Mouse (Mus musculus) G1E (cell line): ENCODE data around the gene Gpc6. TPM values are rescaled to one million over a fixed set of nuclear protein-coding genes. Genes with fewer than 3 reads are reported as not detected.
"Not testable (repeated sequence)": the region's sequence is repeated elsewhere in the genome, so short reads cannot be mapped to it uniquely, and the experiment has no call there.

Experiments
- ATAC-seq: 2 replicates; pipeline ENCODE4 v1.8.0; 2016; ENCODE audit warnings: mild to moderate bottlenecking; ENCODE audit not compliant: insufficient number of reproducible peaks, poor library complexity, low FRiP score, severe bottlenecking; ENCODE audit errors: extremely low read depth
- DNase-seq: peaks from one replicate; pipeline ENCODE4 v3.0.0; 2012; ENCODE audit warnings: low spot score
- H3K27me3 ChIP-seq: 2 replicates; pipeline ENCODE4 v1.6.1; 2012; ENCODE audit warnings: mild to moderate bottlenecking, low read length, inconsistent platforms; ENCODE audit not compliant: insufficient read depth
- H3K36me3 ChIP-seq: replicated peaks from 2 replicates; pipeline ENCODE3; 2012; ENCODE audit warnings: mild to moderate bottlenecking, inconsistent platforms
- H3K4me1 ChIP-seq: 2 replicates; pipeline ENCODE4 v1.6.1; 2012; ENCODE audit warnings: low read depth, low read length, inconsistent platforms, mixed read lengths; ENCODE audit not compliant: insufficient read depth
- H3K4me3 ChIP-seq: 2 replicates; pipeline ENCODE4 v1.5.1; 2012; ENCODE audit warnings: low read depth, mild to moderate bottlenecking, inconsistent platforms, low read length, moderate library complexity, mixed read lengths
- H3K9me3 ChIP-seq: replicated peaks from 2 replicates; pipeline ENCODE4 v1.6.1; 2012; ENCODE audit warnings: inconsistent platforms
- CTCF ChIP-seq: IDR thresholded peaks from 2 replicates; pipeline ENCODE4 v1.5.1; 2012; ENCODE audit warnings: low read depth, low read length, inconsistent platforms, mixed read lengths
- GATA1 ChIP-seq: IDR thresholded peaks from 2 replicates; pipeline ENCODE4 v1.6.1; 2012; ENCODE audit warnings: borderline replicate concordance, low read length, inconsistent platforms, mixed read lengths
- GATA2 ChIP-seq: IDR thresholded peaks from 2 replicates; pipeline ENCODE4 v1.6.1; 2012; ENCODE audit warnings: low read depth, low read length, inconsistent platforms, borderline replicate concordance
- POLR2AphosphoS5 ChIP-seq: IDR thresholded peaks from 2 replicates; pipeline ENCODE4 v1.6.1; 2012; ENCODE audit warnings: low read depth, low read length, inconsistent platforms; ENCODE audit not compliant: insufficient replicate concordance
- TAL1 ChIP-seq: conservative IDR thresholded peaks from 2 replicates; pipeline ENCODE4 v1.6.1; 2012; ENCODE audit warnings: low read depth, low read length, inconsistent platforms, mixed read lengths
- polyA plus RNA-seq: library from polyadenylated mRNA; stranded (reverse); fragments of >175 nt; gene quantifications from 2 replicates; pipeline ENCODE4 v1.2.3, GENCODE M21; 2012
- total RNA-seq, 2 experiments: library from RNA; stranded (forward) in 1 of 2; stranded (reverse) in 1 of 2; fragments of 200-1000 nt in 1 of 2; fragments of >200 nt in 1 of 2; fragmentation: Nextera tagmentation in 1 of 2; gene quantifications; 2 replicates each; pipeline ENCODE4 v1.2.3; 2014 to 2017

Gpc6 gene
- total and polyA plus RNA-seq, 3 experiments: 0.22 TPM; not detected in 2

GRCm38 (mm10) chr14:117421170-117421569 is 496.1 kb downstream of the Gpc6 start:
- Histone ChIP-seq H3K9me3 (peaks cover 19% of the 10 kb centered on the region), H3K27me3 (no peaks in the 10 kb centered on the region), H3K36me3 (no peaks in the 10 kb centered on the region), H3K4me1 (no peaks in the 10 kb centered on the region), H3K4me3 (no peak overlapping the region)
- ATAC-seq: no peak
- no peak for DNase-seq
- TF ChIP-seq POLR2AphosphoS5 (no peak), GATA2 (no peak), TAL1 (no peak), GATA1 (no peak), CTCF (no peak)

GRCm38 (mm10) chr14:117426116-117426515 is 501.0 kb downstream of the Gpc6 start:
- Histone ChIP-seq H3K27me3 (no peaks in the 10 kb centered on the region), H3K4me1 (no peaks in the 10 kb centered on the region), H3K9me3 (peaks cover 19% of the 10 kb centered on the region), H3K36me3 (no peaks in the 10 kb centered on the region), H3K4me3 (no peak overlapping the region)
- DNase-seq: no peak
- TF ChIP-seq TAL1 (no peak), GATA1 (no peak), POLR2AphosphoS5 (no peak), GATA2 (no peak), CTCF (no peak)
- ATAC-seq: no peak

GRCm38 (mm10) chr14:117427776-117428175 is 502.7 kb downstream of the Gpc6 start:
- ATAC-seq (no peak), DNase-seq (no peak)
- H3K4me1 ChIP-seq: no peaks in the 10 kb centered on the region
- TF ChIP-seq CTCF (no peak), GATA1 (no peak), GATA2 (no peak), TAL1 (no peak), POLR2AphosphoS5 (no peak)
- H3K27me3 ChIP-seq: no peaks in the 10 kb centered on the region
- no peak overlapping the region for H3K4me3 ChIP-seq
- peaks cover 22% of the 10 kb centered on the region for H3K9me3 ChIP-seq
- no peaks in the 10 kb centered on the region for H3K36me3 ChIP-seq

GRCm38 (mm10) chr14:117435739-117436138 is 510.6 kb downstream of the Gpc6 start:
- no peak for TF ChIP-seq CTCF
- no peak for TF ChIP-seq GATA1
- no peak for TF ChIP-seq GATA2
- TF ChIP-seq TAL1: no peak
- no peak for TF ChIP-seq POLR2AphosphoS5
- ATAC-seq: no peak
- no peaks in the 10 kb centered on the region for H3K4me1 ChIP-seq
- H3K36me3 ChIP-seq: no peaks in the 10 kb centered on the region
- no peaks in the 10 kb centered on the region for H3K27me3 ChIP-seq
- peaks cover 28% of the 10 kb centered on the region for H3K9me3 ChIP-seq
- H3K4me3 ChIP-seq: no peak overlapping the region
- no peak for DNase-seq

GRCm38 (mm10) chr14:117446675-117447231 is 521.6 kb downstream of the Gpc6 start:
- not testable (repeated sequence) for DNase-seq, H3K36me3 ChIP-seq, H3K4me3 ChIP-seq, H3K27me3 ChIP-seq, H3K4me1 ChIP-seq
- H3K9me3 ChIP-seq: peaks cover 20% of the 10 kb centered on the region
- peak; percentile 4; the same call in 1 of the 2 replicates for ATAC-seq

- Histone ChIP-seq H3K27me3 (no peaks in the 10 kb centered on the region), H3K4me1 (no peaks in the 10 kb centered on the region), H3K36me3 (no peaks in the 10 kb centered on the region), H3K4me3 (no peak overlapping the region), H3K9me3 (peaks cover 21% of the 10 kb centered on the region)
- TF ChIP-seq GATA1 (no peak), CTCF (no peak), GATA2 (no peak), POLR2AphosphoS5 (no peak), TAL1 (no peak)
- DNase-seq (no peak), ATAC-seq (no peak)
Observed at GRCm38 (mm10) chr14:117451391-117451991, 526.4 kb downstream of the Gpc6 start.

- DNase-seq: no peak
- no peak for TF ChIP-seq GATA2
- no peak for TF ChIP-seq GATA1
- TF ChIP-seq TAL1: no peak
- TF ChIP-seq POLR2AphosphoS5: no peak
- TF ChIP-seq CTCF: no peak
- peaks cover 20% of the 10 kb centered on the region for H3K9me3 ChIP-seq
Observed at GRCm38 (mm10) chr14:117452150-117452549, 527.0 kb downstream of the Gpc6 start.

More at GRCm38 (mm10) chr14:117452150-117452549, 527.0 kb downstream of the Gpc6 start:
- Histone ChIP-seq H3K4me1 (no peaks in the 10 kb centered on the region), H3K4me3 (no peak overlapping the region), H3K36me3 (no peaks in the 10 kb centered on the region), H3K27me3 (no peaks in the 10 kb centered on the region)
- no peak for ATAC-seq
